Mouse (Mus musculus) heart, postnatal 0 days (tissue): Measurements from ENCODE around the gene Pga5.

Source experiments
- CTCF ChIP-seq: IDR thresholded peaks from 2 replicates; pipeline ENCODE4 v1.5.1; 2016; ENCODE audit warnings: antibody characterized with exemption, control low read depth, low read depth
- EP300 ChIP-seq: IDR thresholded peaks from 2 replicates; pipeline ENCODE4 v1.6.1; 2016; ENCODE audit warnings: antibody characterized with exemption, low read depth

DNA sequence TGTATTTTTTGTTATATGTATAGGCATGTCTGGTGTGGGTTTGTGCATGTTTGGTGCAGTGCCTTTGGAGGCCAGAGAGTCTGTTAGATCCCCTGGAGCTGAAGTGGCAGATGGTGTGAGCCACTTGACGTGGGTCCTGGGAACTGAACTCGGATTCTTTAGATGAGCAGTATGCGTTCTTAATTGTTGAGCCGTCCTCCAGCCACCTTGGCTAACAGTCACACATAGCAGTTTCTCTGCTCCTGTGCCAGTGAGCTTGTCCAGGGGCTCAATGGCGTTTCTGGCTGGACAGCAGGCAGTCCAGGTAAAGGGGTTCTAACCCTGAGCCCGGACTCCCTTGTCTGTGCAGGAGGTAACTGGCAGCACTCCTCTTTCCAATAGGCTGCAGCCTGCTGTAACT, 31.0 kb upstream of the Pga5 start:
- TF ChIP-seq EP300: no peak
- TF ChIP-seq CTCF: no peak
